Mouse (Mus musculus) myocyte (in vitro differentiated cells): ENCODE data around the gene Dnajc13.

ENCODE experiments used
- CEBPB ChIP-seq: IDR thresholded peaks from 2 replicates; pipeline ENCODE4 v1.6.1; 2011; ENCODE audit warnings: mild to moderate bottlenecking, moderate library complexity; ENCODE audit not compliant: poor library complexity, insufficient read depth, severe bottlenecking
- E2F4 ChIP-seq: IDR thresholded peaks from one replicate; pipeline ENCODE4 v1.6.1; 2011; ENCODE audit warnings: mild to moderate bottlenecking, control low read depth, moderate library complexity; ENCODE audit not compliant: insufficient read depth
- MAX ChIP-seq: IDR thresholded peaks from one replicate; pipeline ENCODE4 v1.6.1; 2011; ENCODE audit warnings: low read depth, mild to moderate bottlenecking, control low read depth
- MYOD1 ChIP-seq, 3 experiments: IDR thresholded peaks; one replicate each; pipeline ENCODE4 v1.6.1; 2011; ENCODE audit warnings: control low read depth in 2 of 3, low read depth in 2 of 3, mild to moderate bottlenecking in 2 of 3, moderate library complexity in 1 of 3; ENCODE audit not compliant: insufficient read length in 2 of 3, control insufficient read depth in 1 of 3
- POLR2A ChIP-seq: IDR thresholded peaks from one replicate; pipeline ENCODE4 v1.6.1; 2011; ENCODE audit warnings: low read depth, mild to moderate bottlenecking, control low read depth, moderate library complexity; ENCODE audit not compliant: insufficient read length
- POLR2AphosphoS2 ChIP-seq: IDR thresholded peaks from one replicate; pipeline ENCODE4 v1.6.1; 2011; ENCODE audit warnings: low read depth, control low read depth; ENCODE audit not compliant: insufficient read length
- SRF ChIP-seq: IDR thresholded peaks from one replicate; pipeline ENCODE4 v1.6.1; 2011; ENCODE audit warnings: low read depth; ENCODE audit not compliant: control insufficient read depth, insufficient read length
- TCF12 ChIP-seq: IDR thresholded peaks from one replicate; pipeline ENCODE4 v1.6.1; 2011; ENCODE audit warnings: mild to moderate bottlenecking, control low read depth; ENCODE audit not compliant: poor library complexity, insufficient read depth, severe bottlenecking
- USF1 ChIP-seq: IDR thresholded peaks from one replicate; pipeline ENCODE4 v1.6.1; 2011; ENCODE audit warnings: low read depth, mild to moderate bottlenecking, control low read depth, moderate library complexity

DNA sequence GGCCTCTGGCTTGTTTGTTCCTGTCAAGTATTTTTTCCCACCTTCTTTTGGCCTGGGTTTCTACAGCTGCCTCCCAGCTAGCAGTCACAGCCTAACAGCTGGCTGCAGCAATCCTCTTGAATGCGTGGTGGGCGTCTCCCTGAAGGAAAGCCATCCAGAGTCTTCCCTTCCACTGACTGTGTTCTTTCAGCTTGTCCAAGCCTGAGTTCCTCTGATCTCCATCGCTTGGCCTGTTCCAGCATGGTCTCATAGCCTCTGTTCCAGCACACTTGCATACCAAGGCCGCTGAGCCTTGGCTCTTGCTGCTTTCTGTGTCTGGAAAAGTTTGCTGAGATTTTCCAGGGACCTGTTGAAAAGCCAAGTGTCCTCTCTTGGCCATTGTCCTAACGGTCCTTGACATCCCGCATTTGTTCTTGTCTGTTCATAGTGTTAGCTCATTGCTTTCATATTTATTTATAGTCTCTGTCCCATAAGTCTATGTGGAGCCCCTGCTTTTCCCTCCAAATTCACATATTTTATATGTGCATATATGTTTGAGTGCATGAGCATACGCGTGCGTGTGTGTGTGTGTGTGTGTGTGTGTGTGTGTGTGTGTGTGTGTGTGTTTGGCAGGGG, 132.5 kb downstream of the Dnajc13 start:
- TF ChIP-seq POLR2A = no peak
- TF ChIP-seq MAX = no peak
- TF ChIP-seq SRF = no peak
- no peak for TF ChIP-seq E2F4
- TF ChIP-seq TCF12 = no peak
- TF ChIP-seq POLR2AphosphoS2 = no peak
- TF ChIP-seq MYOD1 (IDR thresholded peaks at IDR 0.05; ENCODE audit: control insufficient read depth in 1 of 3, insufficient read length in 2 of 3, low read depth in 2 of 3) = no peak
- TF ChIP-seq CEBPB = no peak
- no peak for TF ChIP-seq USF1
